Comparison of ENCODE assay signal across 20 mouse cellular contexts in genomic region chr5:135829381-135829780, GRCm38 (mm10). TPM values are rescaled to one million over a fixed set of nuclear protein-coding genes. Genes with fewer than 3 reads are reported as not detected.
"Had no signal": no experiment of that assay in that cellular context is flagged by ENCODE, and none has a peak within 500 bp of the region (broad histone marks: within the 10 kb centered on the region; RNA-seq: fewer than 3 reads in every experiment).

No protein-coding gene starts in this region.

- DNase-seq: lung, adult 2 months; lung, postnatal 14 days; lung, postnatal 36 days; retina, postnatal 1 day; right cerebral cortex, adult 18-20 months; right cerebral cortex, postnatal 25 days; right cerebral cortex, postnatal 4 days; spleen, adult 18-20 months; thymus, adult 18-20 months; thymus, postnatal 14 days; thymus, postnatal 36 days had no signal

- H3K27me3 ChIP-seq: lung, embryonic 15.5 days; midbrain, embryonic 13.5 days; midbrain, embryonic 15.5 days; neural tube, embryonic 12.5 days had no signal

- H3K36me3 ChIP-seq: lung, embryonic 15.5 days; midbrain, embryonic 13.5 days; midbrain, embryonic 15.5 days had no signal

- H3K4me3 ChIP-seq: lung, embryonic 15.5 days; megakaryocyte, embryonic 14.5 days; midbrain, embryonic 13.5 days; midbrain, embryonic 15.5 days; neural tube, embryonic 12.5 days had no signal

- H3K4me2 ChIP-seq: lung, embryonic 15.5 days; midbrain, embryonic 11.5 days; midbrain, embryonic 13.5 days; midbrain, embryonic 15.5 days; neural tube, embryonic 12.5 days had no signal

- H3K9me3 ChIP-seq: lung, embryonic 15.5 days; megakaryocyte, embryonic 14.5 days; midbrain, embryonic 13.5 days; midbrain, embryonic 15.5 days; neural tube, embryonic 12.5 days had no signal

- H3K9ac ChIP-seq: lung, embryonic 15.5 days; midbrain, embryonic 13.5 days; midbrain, embryonic 15.5 days; neural tube, embryonic 12.5 days had no signal

- ATAC-seq: lung, postnatal 0 days; midbrain, embryonic 13.5 days; midbrain, embryonic 15.5 days had no signal

- H3K27ac ChIP-seq: lung, embryonic 15.5 days; macrophage; midbrain, embryonic 13.5 days; midbrain, embryonic 15.5 days; neural tube, embryonic 12.5 days had no signal

RNA-seq across cellular contexts. Expression of gene Srrm3, which starts 22.7 kb away (rescaled TPM):
- polyA plus RNA-seq: lung, postnatal 0 days; macrophage; thymus, postnatal 0 days had no signal

RNA-seq across cellular contexts. Expression of gene Styxl1, which starts 51.2 kb away (rescaled TPM):
- polyA plus RNA-seq: macrophage; midbrain, embryonic 11.5 days had no signal
